Mouse (Mus musculus): Measurements from ENCODE around the gene Kdelr2. TPM values are rescaled to one million over a fixed set of nuclear protein-coding genes. Genes with fewer than 3 reads are reported as not detected.

The Kdelr2 gene
- polyA plus RNA-seq, 1 experiment from 2014 or later, result 174 TPM

DNA sequence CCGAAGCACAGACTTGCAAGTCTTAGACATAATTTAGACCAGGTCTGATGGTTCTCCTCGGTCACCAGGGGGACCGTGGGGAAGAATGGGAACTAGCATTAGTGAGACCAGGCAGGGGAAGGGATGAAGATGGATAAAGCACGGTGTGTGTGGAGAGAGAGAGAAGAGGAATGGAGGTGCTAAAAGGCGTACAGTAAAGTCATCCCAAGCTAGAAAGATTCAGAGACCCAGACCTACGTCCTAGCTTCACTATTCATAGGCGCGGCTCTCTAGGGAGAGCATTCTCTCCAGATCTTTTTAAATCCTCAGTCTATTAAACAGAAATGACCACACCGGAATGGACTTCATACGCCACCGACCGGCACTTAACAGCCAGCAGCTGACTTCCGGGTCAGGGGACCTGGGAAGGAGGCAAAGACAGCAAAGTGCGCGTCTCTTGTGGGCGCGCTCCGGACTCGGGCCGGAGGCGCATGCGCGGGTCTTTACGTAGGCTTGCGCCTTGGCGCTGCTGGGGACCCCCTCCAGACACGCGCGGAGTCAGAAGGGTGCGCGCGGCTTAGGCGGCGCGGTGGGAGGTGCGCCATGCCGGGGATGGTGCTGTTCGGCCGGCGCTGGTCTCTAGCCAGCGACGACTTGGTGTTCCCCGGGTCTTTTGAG lies 60.6 kb downstream of the Kdelr2 start, which contains the start of gene Daglb:
TSS of gene Daglb (plus strand) at position 485 of the 657 bp plus-strand sequence.
- Histone ChIP-seq H3K27me3 (replicated peaks) (0 out of 2 replicates have a peak, but pooled peaks cover 8% of the 10 kb centered on the region), H3K9ac (peak within 1 kb of the TSS; percentile 80), H3K4me2 (peak within 1 kb of the TSS; percentile 84), H3K4me3 (peak within 1 kb of the TSS; percentile 77), H3K9me3 (replicated peaks) (no peaks in the 10 kb centered on the region), H3K4me1 (peaks cover 38% of the 10 kb centered on the region), H3K27ac (peak within 1 kb of the TSS; percentile 65), H3K36me3 (peaks cover 27% of the 10 kb centered on the region)
- peak; percentile 95 for ATAC-seq
- WGBS (ENCODE audit: insufficient replicate concordance), result 3% methylated on average over 43 of the region's 43 CpGs

DNA sequence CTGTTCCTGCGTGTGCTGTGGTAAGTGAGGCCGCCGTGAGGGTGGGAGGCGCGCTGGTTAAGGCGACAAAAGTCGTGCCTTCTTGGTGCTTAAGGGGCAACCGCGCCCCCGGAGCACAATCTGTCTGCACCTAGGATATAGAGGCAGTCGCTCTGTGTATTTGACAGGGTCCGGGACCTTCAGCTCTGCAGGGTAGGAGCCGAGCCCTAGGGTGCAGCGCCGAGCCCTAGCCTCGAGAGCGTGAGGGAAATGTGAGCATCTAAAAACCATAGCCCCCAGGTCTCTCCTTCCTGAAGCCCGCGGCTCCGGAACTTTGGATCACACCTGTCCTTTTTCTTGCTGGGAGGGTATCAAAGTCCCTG lies 61.1 kb downstream of the Kdelr2 start:
- Histone ChIP-seq H3K9me3 (replicated peaks) (no peaks in the 10 kb centered on the region), H3K27me3 (replicated peaks) (0 out of 2 replicates have a peak, but pooled peaks cover 8% of the 10 kb centered on the region), H3K4me2 (peak overlapping the region; percentile 84), H3K4me3 (peak overlapping the region; percentile 77), H3K4me1 (peaks cover 38% of the 10 kb centered on the region), H3K27ac (peak overlapping the region; percentile 65), H3K36me3 (peaks cover 32% of the 10 kb centered on the region), H3K9ac (peak overlapping the region; percentile 80)
- 1% methylated on average over 20 of the region's 20 CpGs for WGBS (ENCODE audit: insufficient replicate concordance)
- ATAC-seq, result peak; percentile 71

DNA sequence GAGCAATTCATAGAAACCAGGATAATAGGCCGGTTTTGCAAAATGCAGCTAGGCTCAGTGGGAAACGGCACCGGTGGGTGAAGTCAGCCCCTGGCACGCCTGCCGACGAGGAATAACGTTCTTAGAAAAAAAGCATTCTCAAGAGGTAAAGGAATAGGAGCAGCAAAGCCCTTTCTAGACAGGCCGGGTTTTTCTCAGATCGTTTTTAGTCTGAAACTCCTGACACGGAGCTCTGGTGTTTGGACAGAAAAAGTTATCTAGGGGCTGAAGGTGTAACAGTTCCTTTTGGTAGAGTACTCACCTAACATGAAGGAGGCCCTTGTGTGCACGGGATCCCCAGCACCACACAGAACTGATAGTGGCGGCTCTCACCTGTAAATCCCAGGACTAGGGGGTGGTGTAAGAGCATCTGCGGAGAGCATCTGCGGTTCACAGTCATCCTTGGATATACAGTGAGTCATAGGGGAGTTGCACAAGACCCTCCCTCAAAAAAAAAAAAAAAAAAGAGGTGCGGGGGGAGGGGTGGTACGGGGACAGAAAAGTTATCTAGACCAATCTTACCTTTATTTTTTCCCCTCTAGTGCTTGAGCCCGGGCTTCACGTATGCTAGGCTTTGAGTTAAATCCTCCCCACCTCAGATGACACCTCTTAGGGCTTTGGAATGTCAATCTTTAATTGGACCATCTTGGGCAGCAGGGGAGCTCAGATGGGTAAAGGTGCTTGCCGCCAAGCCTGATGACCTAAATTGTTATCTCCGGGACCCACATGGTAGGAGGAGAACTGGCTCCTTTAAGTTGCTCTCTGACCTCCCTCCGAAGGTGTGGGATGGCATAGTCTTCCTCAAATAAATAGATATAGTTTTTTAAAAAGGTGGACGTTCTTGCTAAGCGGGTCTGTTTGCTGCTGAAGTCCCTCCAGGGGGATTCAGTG lies 61.8 kb downstream of the Kdelr2 start:
- H3K4me1 ChIP-seq, result peaks cover 40% of the 10 kb centered on the region
- peak overlapping the region; percentile 77 for H3K4me3 ChIP-seq
- H3K36me3 ChIP-seq, result peaks cover 39% of the 10 kb centered on the region
- 0 out of 2 replicates have a peak, but pooled peaks cover 8% of the 10 kb centered on the region for H3K27me3 ChIP-seq (replicated peaks)
- no peaks in the 10 kb centered on the region for H3K9me3 ChIP-seq (replicated peaks)
- peak overlapping the region; percentile 80 for H3K9ac ChIP-seq
- H3K27ac ChIP-seq, result peak overlapping the region; percentile 65
- WGBS (ENCODE audit: insufficient replicate concordance), result 16% methylated on average over 23 of the region's 23 CpGs
- H3K4me2 ChIP-seq, result peak overlapping the region; percentile 84
- peak; percentile 58 for ATAC-seq

DNA sequence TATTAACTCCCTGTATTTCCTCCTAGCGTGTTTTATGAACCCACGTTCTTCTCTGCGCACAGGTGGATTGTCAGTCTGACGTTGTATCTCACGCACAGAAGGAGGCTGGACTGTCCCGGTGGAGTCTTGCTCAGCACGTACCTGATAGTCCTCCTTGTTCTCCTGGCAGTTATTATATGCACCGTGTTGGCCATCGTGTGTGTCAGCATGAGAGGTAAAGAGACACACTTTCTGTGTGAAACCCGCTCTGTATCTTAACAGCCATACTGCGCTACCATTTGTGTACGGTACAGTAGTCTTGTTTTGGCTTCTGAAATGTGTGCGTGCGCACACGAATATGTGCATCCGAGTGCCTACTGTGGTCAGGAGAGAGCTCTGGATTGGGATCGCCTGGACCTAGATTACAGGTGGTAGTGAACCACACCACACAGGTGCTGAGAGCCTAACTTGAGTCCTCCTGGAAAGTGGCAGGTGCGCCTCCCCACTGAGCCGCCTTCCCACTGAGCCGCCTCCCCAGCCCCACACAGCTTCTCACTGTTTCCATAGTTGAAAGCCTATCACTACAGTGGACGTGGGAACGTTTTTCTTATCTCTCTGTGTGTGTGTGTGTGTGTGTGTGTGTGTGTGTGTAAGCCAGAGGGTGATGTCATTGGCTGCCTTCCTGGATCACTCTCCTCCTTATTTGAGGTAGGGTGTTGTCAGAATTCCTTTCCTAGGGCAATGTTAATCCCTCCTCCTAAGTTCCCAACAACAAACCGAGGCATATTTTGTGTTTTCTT lies 63.4 kb downstream of the Kdelr2 start:
- H3K27ac ChIP-seq, result peak overlapping the region; percentile 52; the same call in 1 of the 2 replicates
- peaks cover 55% of the 10 kb centered on the region for H3K4me1 ChIP-seq
- H3K9ac ChIP-seq, result no peak overlapping the region
- H3K9me3 ChIP-seq (replicated peaks), result no peaks in the 10 kb centered on the region
- no peaks in the 10 kb centered on the region for H3K27me3 ChIP-seq (replicated peaks)
- 85% methylated on average over 23 of the region's 23 CpGs for WGBS (ENCODE audit: insufficient replicate concordance)
- H3K4me2 ChIP-seq, result no peak overlapping the region; the same call in 1 of the 2 replicates
- no peak for ATAC-seq
- H3K4me3 ChIP-seq, result no peak overlapping the region
- peaks cover 55% of the 10 kb centered on the region for H3K36me3 ChIP-seq

DNA sequence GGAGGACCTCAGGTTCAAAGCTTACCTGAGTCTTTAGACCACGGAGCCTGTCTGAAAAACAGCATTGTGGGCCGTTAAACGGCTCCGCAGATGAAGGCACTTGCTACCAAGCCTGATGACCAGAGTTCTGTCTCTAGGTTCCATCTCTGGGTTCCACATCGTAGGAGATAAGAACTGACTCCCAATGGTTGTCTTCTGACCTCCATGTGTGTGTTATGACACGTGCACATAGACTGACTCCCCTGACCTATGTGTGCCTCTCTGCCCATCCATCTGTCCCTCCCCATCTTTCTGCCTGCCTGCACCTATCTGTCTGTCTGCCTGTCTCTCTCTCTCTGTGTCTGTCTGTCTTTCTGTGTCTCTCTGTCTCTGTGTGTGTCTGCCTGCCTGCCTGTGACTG lies 64.3 kb downstream of the Kdelr2 start:
- Histone ChIP-seq H3K9me3 (replicated peaks) (no peaks in the 10 kb centered on the region), H3K4me2 (no peak overlapping the region), H3K9ac (no peak overlapping the region), H3K4me3 (no peak overlapping the region), H3K27ac (no peak overlapping the region), H3K27me3 (replicated peaks) (no peaks in the 10 kb centered on the region), H3K4me1 (peaks cover 56% of the 10 kb centered on the region), H3K36me3 (peaks cover 64% of the 10 kb centered on the region)
- 86% methylated on average over 6 of the region's 6 CpGs for WGBS (ENCODE audit: insufficient replicate concordance)
- ATAC-seq, result no peak

DNA sequence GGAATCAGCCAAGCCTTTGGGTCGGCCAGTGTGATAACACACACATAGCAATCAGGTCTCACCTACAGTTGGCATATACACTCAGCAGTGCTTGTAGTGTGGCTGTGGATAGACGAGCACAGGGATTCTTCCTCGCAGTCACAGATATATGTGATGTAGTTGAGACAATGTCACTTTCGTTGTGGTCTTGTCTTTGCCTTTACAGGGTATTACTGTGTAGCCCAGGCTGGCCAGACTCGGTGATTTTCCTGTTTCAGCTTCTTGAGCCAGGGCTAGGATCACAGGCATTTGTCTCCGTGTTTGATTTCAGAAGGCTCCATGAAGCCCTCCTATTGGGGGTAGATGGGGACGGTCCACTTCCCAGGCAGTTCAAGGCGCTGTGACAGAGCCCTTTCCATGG lies 66.0 kb downstream of the Kdelr2 start:
- H3K27ac ChIP-seq, result no peak overlapping the region
- H3K4me2 ChIP-seq, result no peak overlapping the region
- no peak overlapping the region for H3K9ac ChIP-seq
- no peak for ATAC-seq
- WGBS (ENCODE audit: insufficient replicate concordance), result 88% methylated on average over 8 of the region's 8 CpGs
- no peak overlapping the region for H3K4me3 ChIP-seq
- no peaks in the 10 kb centered on the region for H3K9me3 ChIP-seq (replicated peaks)
- H3K27me3 ChIP-seq (replicated peaks), result no peaks in the 10 kb centered on the region
- H3K4me1 ChIP-seq, result peaks cover 47% of the 10 kb centered on the region
- H3K36me3 ChIP-seq, result peaks cover 81% of the 10 kb centered on the region

DNA sequence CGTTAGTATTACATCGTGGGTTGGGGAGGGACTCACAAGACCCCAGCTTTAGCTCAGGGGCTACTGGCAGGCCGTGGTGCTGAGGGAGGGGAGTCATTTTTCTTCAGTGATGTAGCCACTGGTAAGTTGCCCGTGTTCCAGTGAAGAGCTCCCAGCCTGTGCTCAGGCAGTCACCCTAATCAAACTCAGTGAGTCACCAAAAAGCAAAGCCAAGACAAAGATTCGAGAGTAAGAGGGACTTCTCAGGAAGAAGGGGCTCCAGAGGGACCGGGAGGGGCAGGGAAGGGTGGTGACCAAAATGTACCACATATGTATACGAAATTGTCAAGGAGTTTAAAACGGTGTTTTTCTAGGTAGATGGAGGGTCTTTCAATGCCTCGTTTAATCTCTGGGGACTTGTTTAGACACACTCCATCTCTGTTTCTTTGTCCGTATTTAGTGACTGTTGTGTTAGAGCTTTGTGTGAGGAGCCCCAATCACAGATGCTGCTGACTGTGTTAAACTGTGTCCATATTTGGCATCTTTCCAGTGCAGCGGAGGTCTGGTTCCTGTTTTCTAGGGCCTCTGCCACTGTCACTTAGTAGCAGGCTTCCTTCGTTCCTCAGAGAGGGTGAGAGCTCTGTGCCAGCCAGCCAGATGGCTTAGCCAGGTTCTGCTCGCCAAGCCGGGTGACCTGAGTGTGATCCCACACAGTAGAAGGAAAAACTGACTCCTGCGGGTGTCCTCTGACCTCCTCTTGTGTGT lies 67.0 kb downstream of the Kdelr2 start:
- ATAC-seq, result 0 out of 2 replicates have a peak, but pooled peaks have one; percentile 22
- no peaks in the 10 kb centered on the region for H3K27me3 ChIP-seq (replicated peaks)
- H3K4me1 ChIP-seq, result peaks cover 39% of the 10 kb centered on the region
- no peak overlapping the region for H3K4me2 ChIP-seq
- WGBS (ENCODE audit: insufficient replicate concordance), result 58% methylated on average over 15 of the region's 15 CpGs
- peak overlapping the region; percentile 58 for H3K27ac ChIP-seq
- peaks cover 90% of the 10 kb centered on the region for H3K36me3 ChIP-seq
- H3K9me3 ChIP-seq (replicated peaks), result no peaks in the 10 kb centered on the region
- no peak overlapping the region for H3K4me3 ChIP-seq
- no peak overlapping the region for H3K9ac ChIP-seq

DNA sequence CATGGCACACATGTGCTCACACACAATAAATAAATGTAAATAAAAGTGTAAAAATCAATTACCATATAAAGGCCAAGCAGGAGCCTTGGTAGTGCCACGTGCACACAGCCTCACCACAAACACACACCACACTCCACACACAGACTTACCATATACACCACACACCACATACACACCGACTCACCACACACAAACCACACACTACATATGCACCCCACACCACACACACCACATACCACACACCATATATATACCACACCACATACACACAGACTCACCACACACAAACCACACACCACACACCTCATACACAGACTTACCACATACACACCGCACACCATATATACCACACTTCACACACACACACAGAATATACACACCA lies 67.5 kb downstream of the Kdelr2 start:
- WGBS (ENCODE audit: insufficient replicate concordance), result 71% methylated on average over 3 of the region's 3 CpGs
- peak overlapping the region; percentile 58 for H3K27ac ChIP-seq

More for the DNA sequence above, 67.5 kb downstream of the Kdelr2 start:
- no peak for ATAC-seq
- H3K4me2 ChIP-seq, result no peak overlapping the region
- no peak overlapping the region for H3K9ac ChIP-seq
- H3K27me3 ChIP-seq (replicated peaks), result no peaks in the 10 kb centered on the region
- H3K4me1 ChIP-seq, result peaks cover 33% of the 10 kb centered on the region
- no peaks in the 10 kb centered on the region for H3K9me3 ChIP-seq (replicated peaks)
- H3K4me3 ChIP-seq, result no peak overlapping the region
- peaks cover 96% of the 10 kb centered on the region for H3K36me3 ChIP-seq

Other genes with a start within 250 kb of the Kdelr2 start
- gene Rbak, start 223.1 kb upstream of the Kdelr2 start, polyA plus RNA-seq (2016; fragmentation: Nextera tagmentation; extraction: Ambion mirVana), result 3.5 and 3.7 TPM in 2 replicates
- gene Spdye4b, start 222.8 kb upstream of the Kdelr2 start, polyA plus RNA-seq (2016; fragmentation: Nextera tagmentation; extraction: Ambion mirVana), result not detected in 2 replicates
- not detected in 2 replicates for gene Spdye4a, start 176.9 kb upstream of the Kdelr2 start, polyA plus RNA-seq (2016; fragmentation: Nextera tagmentation; extraction: Ambion mirVana)
- 5.5 TPM in 2 replicates for gene Zfp12, start 168.7 kb upstream of the Kdelr2 start, polyA plus RNA-seq (2016; fragmentation: Nextera tagmentation; extraction: Ambion mirVana)
- 0.78 and 1.0 TPM in 2 replicates for gene Zfp316, start 133.8 kb upstream of the Kdelr2 start, polyA plus RNA-seq (2016; fragmentation: Nextera tagmentation; extraction: Ambion mirVana)
- not detected in 2 replicates for gene Zfp853, start 110.2 kb upstream of the Kdelr2 start, polyA plus RNA-seq (2016; fragmentation: Nextera tagmentation; extraction: Ambion mirVana)
- gene E130309D02Rik, start 88.5 kb upstream of the Kdelr2 start, polyA plus RNA-seq (2016; fragmentation: Nextera tagmentation; extraction: Ambion mirVana), result 43.6 and 44.8 TPM in 2 replicates
- 41.9 and 42.9 TPM in 2 replicates for gene Zdhhc4, start 74.6 kb upstream of the Kdelr2 start, polyA plus RNA-seq (2016; fragmentation: Nextera tagmentation; extraction: Ambion mirVana)
- gene Grid2ip, start 46.5 kb upstream of the Kdelr2 start, polyA plus RNA-seq (2016; fragmentation: Nextera tagmentation; extraction: Ambion mirVana), result 0.04 TPM in 1 of 2 replicates, not detected in the other
- gene Daglb, start 60.7 kb downstream of the Kdelr2 start, polyA plus RNA-seq (2016; fragmentation: Nextera tagmentation; extraction: Ambion mirVana), result 11.8 and 12.6 TPM in 2 replicates
- gene Rac1, start 124.2 kb downstream of the Kdelr2 start, polyA plus RNA-seq (2016; fragmentation: Nextera tagmentation; extraction: Ambion mirVana), result 254 and 256 TPM in 2 replicates
- 46.0 and 47.7 TPM in 2 replicates for gene Cyth3, start 218.6 kb downstream of the Kdelr2 start, polyA plus RNA-seq (2016; fragmentation: Nextera tagmentation; extraction: Ambion mirVana)